In the genomic region with DNA sequence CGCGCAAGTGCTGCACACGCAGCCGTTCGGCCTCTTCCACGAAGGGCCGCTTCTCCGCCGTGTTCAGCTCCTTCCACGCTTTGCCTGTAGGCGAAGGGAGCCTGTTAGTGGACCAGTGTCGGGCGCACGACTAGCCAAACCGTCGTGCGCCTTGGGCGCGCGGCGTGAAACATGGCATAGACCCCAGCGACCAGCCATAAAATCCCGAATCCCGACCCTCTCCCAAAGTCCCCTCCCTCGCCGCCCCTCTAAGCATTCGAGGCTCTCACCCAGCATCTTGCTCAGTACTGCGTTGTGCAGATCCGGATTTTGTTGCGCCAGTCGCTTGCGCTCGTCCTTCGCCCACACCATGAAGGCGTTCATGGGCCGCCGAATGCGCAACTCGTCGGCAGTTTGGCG, we compare ENCODE assay signal across 9 mouse cellular contexts. TPM values are rescaled to one million over a fixed set of nuclear protein-coding genes. Genes with fewer than 3 reads are reported as not detected.
DNase-seq lines count a peak whose midpoint lies in the region; ATAC-seq and TF ChIP-seq lines count a peak whose summit lies in the region.
"Had no signal": no experiment of that assay in that cellular context is flagged by ENCODE, and none has a peak within 500 bp of the region (broad histone marks: within the 10 kb centered on the region; RNA-seq: fewer than 3 reads in every experiment).

No protein-coding gene starts in this region.

- H3K36me3 ChIP-seq in heart, embryonic 13.5 days: no peaks in the 10 kb centered on the region
- no peaks in the 10 kb centered on the region for H3K36me3 ChIP-seq in hindbrain, embryonic 10.5 days
- H3K36me3 ChIP-seq in midbrain, embryonic 12.5 days: no peaks in the 10 kb centered on the region

- ATAC-seq in heart, embryonic 13.5 days (ENCODE audit: extremely low read depth, insufficient number of reproducible peaks, low FRiP score, low TSS enrichment): no peak
- ATAC-seq in midbrain, embryonic 12.5 days (ENCODE audit: low FRiP score, low read depth): no peak

- H3K9ac ChIP-seq in heart, embryonic 13.5 days: peak overlapping the region; percentile 80
- peak overlapping the region; percentile 25; the same call in 1 of the 2 replicates for H3K9ac ChIP-seq in midbrain, embryonic 12.5 days (replicated peaks)

- peak overlapping the region; percentile 60 for H3K4me3 ChIP-seq in heart, embryonic 13.5 days
- no peak overlapping the region for H3K4me3 ChIP-seq in bone marrow, adult 2 months (replicated peaks; ENCODE audit: control insufficient read depth, low read depth, low read length)
- H3K4me3 ChIP-seq in hindbrain, embryonic 10.5 days: peak overlapping the region; percentile 54
- H3K4me3 ChIP-seq in midbrain, embryonic 12.5 days: peak overlapping the region; percentile 40

- TF ChIP-seq POLR2A in bone marrow, adult 2 months (IDR thresholded peaks at IDR 0.05; ENCODE audit: borderline replicate concordance, control insufficient read depth, low read depth, low read length): no peak

- under 1% methylated on average over 41 of the region's 41 CpGs for WGBS in heart, embryonic 13.5 days
- WGBS in bone marrow, adult 2 months: 2% methylated on average over 41 of the region's 41 CpGs
- 2% methylated on average over 41 of the region's 41 CpGs for WGBS in hindbrain, embryonic 10.5 days
- WGBS in midbrain, embryonic 12.5 days: under 1% methylated on average over 41 of the region's 41 CpGs

- peak overlapping the region; percentile 57 for H3K27ac ChIP-seq in heart, embryonic 13.5 days (replicated peaks)
- H3K27ac ChIP-seq in bone marrow, adult 2 months (ENCODE audit: control insufficient read depth, insufficient read depth, low read depth, low read length, poor library complexity): peak overlapping the region; percentile 14; the same call in 1 of the 2 replicates
- peak overlapping the region; percentile 70 for H3K27ac ChIP-seq in hindbrain, embryonic 10.5 days
- H3K27ac ChIP-seq in midbrain, embryonic 12.5 days (replicated peaks): no peak overlapping the region

- peaks cover 80% of the 10 kb centered on the region for H3K27me3 ChIP-seq in heart, embryonic 13.5 days (replicated peaks)
- H3K27me3 ChIP-seq in hindbrain, embryonic 10.5 days (ENCODE audit: insufficient read depth, poor library complexity, severe bottlenecking): peaks cover 78% of the 10 kb centered on the region
- peaks cover 70% of the 10 kb centered on the region for H3K27me3 ChIP-seq in midbrain, embryonic 12.5 days

- H3K9me3 ChIP-seq in heart, embryonic 13.5 days: no peaks in the 10 kb centered on the region
- no peaks in the 10 kb centered on the region for H3K9me3 ChIP-seq in hindbrain, embryonic 10.5 days
- no peaks in the 10 kb centered on the region for H3K9me3 ChIP-seq in midbrain, embryonic 12.5 days

- H3K4me2 ChIP-seq in heart, embryonic 13.5 days: peak overlapping the region; percentile 79
- H3K4me2 ChIP-seq in midbrain, embryonic 12.5 days (replicated peaks): peak overlapping the region; percentile 51

- no peak for TF ChIP-seq CTCF in bone marrow, adult 2 months (IDR thresholded peaks at IDR 0.05; ENCODE audit: control insufficient read depth, insufficient read depth, low read length)

- peaks cover 27% of the 10 kb centered on the region for H3K4me1 ChIP-seq in heart, embryonic 13.5 days
- H3K4me1 ChIP-seq in bone marrow, adult 2 months (ENCODE audit: control insufficient read depth, insufficient read depth, low read length): no peaks in the 10 kb centered on the region
- H3K4me1 ChIP-seq in hindbrain, embryonic 10.5 days (replicated peaks): peaks cover 55% of the 10 kb centered on the region
- H3K4me1 ChIP-seq in midbrain, embryonic 12.5 days: peaks cover 31% of the 10 kb centered on the region

- no peak for DNase-seq in heart, adult 8-10 months (ENCODE audit: low spot score)
- DNase-seq in hindbrain, embryonic 10.5 days (ENCODE audit: low spot score): no peak
- no peak for DNase-seq in cerebellum, postnatal 36 days
- DNase-seq in gastrocnemius, adult 8-10 months (ENCODE audit: low spot score in 2 of 2): no peak
- no peak for DNase-seq in gastrocnemius, postnatal 25 days

RNA-seq across cellular contexts. Expression of a gene that starts 0.5 kb away (rescaled TPM):
- polyA plus RNA-seq in heart, embryonic 13.5 days (2015; fragmentation: Nextera tagmentation; extraction: Ambion mirVana): 34.7 and 36.1 TPM in 2 replicates
- total RNA-seq in heart, adult 8-10 months (2022): 10 to 100 TPM; 21.4 to 53.8 (median 48.1) TPM
- 7.4 and 7.5 TPM in 2 replicates for polyA plus RNA-seq in bone marrow, adult 2 months (2011; ENCODE audit: insufficient read depth, insufficient read length, low replicate concordance, missing spikeins)
- polyA plus RNA-seq in hindbrain, embryonic 10.5 days (2016; fragmentation: Nextera tagmentation; extraction: Ambion mirVana): 21.4 and 21.7 TPM in 2 replicates
- polyA plus RNA-seq in midbrain, embryonic 12.5 days (2016; fragmentation: Nextera tagmentation; extraction: Ambion mirVana): 15.4 and 19.3 TPM in 2 replicates
- total RNA-seq in gastrocnemius, adult 8-10 months (2022): 10 to 100 TPM in 2 of 4 experiments, 1 to 10 TPM in 2; 3.9 to 13.4 (median 7.1) TPM
- 10 to 100 TPM; 10.5 to 12.7 TPM for total RNA-seq in gastrocnemius, postnatal 25 days (2021)
- total RNA-seq: CH12.LX had no signal

RNA-seq across cellular contexts. Expression of a gene that starts 9.2 kb away (rescaled TPM):
- polyA plus RNA-seq in heart, embryonic 13.5 days (2015; fragmentation: Nextera tagmentation; extraction: Ambion mirVana): 15.2 and 17.1 TPM in 2 replicates
- 1 to 10 TPM; 5.3 to 8.0 (median 7.2) TPM for total RNA-seq in heart, adult 8-10 months (2022)
- polyA plus RNA-seq in bone marrow, adult 2 months (2011; ENCODE audit: insufficient read depth, insufficient read length, low replicate concordance, missing spikeins): 20.0 and 20.3 TPM in 2 replicates
- polyA plus RNA-seq in hindbrain, embryonic 10.5 days (2016; fragmentation: Nextera tagmentation; extraction: Ambion mirVana): 14.4 and 17.7 TPM in 2 replicates
- 21.1 and 23.3 TPM in 2 replicates for polyA plus RNA-seq in midbrain, embryonic 12.5 days (2016; fragmentation: Nextera tagmentation; extraction: Ambion mirVana)
- total RNA-seq in gastrocnemius, adult 8-10 months (2022): 1 to 10 TPM; 6.7 to 8.4 (median 7.3) TPM
- 1 to 10 TPM; 6.0 to 7.2 TPM for total RNA-seq in gastrocnemius, postnatal 25 days (2021)

RNA-seq across cellular contexts. Expression of a gene that starts 14.1 kb away (rescaled TPM):
- polyA plus RNA-seq in heart, embryonic 13.5 days (2015; fragmentation: Nextera tagmentation; extraction: Ambion mirVana): 0.27 TPM in 1 of 2 replicates, not detected in the other
- total RNA-seq in heart, adult 8-10 months (2022): not detected
- not detected in 2 replicates for polyA plus RNA-seq in bone marrow, adult 2 months (2011; ENCODE audit: insufficient read depth, insufficient read length, low replicate concordance, missing spikeins)
- not detected in 2 replicates for polyA plus RNA-seq in hindbrain, embryonic 10.5 days (2016; fragmentation: Nextera tagmentation; extraction: Ambion mirVana)
- polyA plus RNA-seq in midbrain, embryonic 12.5 days (2016; fragmentation: Nextera tagmentation; extraction: Ambion mirVana): not detected in 2 replicates
- total RNA-seq in gastrocnemius, adult 8-10 months (2022): not detected
- not detected for total RNA-seq in gastrocnemius, postnatal 25 days (2021)

RNA-seq across cellular contexts. Expression of a gene that starts 22.9 kb away (rescaled TPM):
- 43.5 and 44.2 TPM in 2 replicates for polyA plus RNA-seq in heart, embryonic 13.5 days (2015; fragmentation: Nextera tagmentation; extraction: Ambion mirVana)
- total RNA-seq in heart, adult 8-10 months (2022): 1 to 10 TPM; 3.7 to 8.9 (median 4.9) TPM
- 57.1 and 170 TPM in 2 replicates for polyA plus RNA-seq in bone marrow, adult 2 months (2011; ENCODE audit: insufficient read depth, insufficient read length, low replicate concordance, missing spikeins)
- 69.1 and 79.2 TPM in 2 replicates for polyA plus RNA-seq in hindbrain, embryonic 10.5 days (2016; fragmentation: Nextera tagmentation; extraction: Ambion mirVana)
- polyA plus RNA-seq in midbrain, embryonic 12.5 days (2016; fragmentation: Nextera tagmentation; extraction: Ambion mirVana): 44.9 and 45.3 TPM in 2 replicates
- total RNA-seq in gastrocnemius, adult 8-10 months (2022): 1 to 10 TPM; 1.5 to 5.2 (median 3.6) TPM
- total RNA-seq in gastrocnemius, postnatal 25 days (2021): 1 to 10 TPM; 2.6 to 6.1 TPM

RNA-seq across cellular contexts. Expression of a gene that starts 27.3 kb away (rescaled TPM):
- polyA plus RNA-seq in heart, embryonic 13.5 days (2015; fragmentation: Nextera tagmentation; extraction: Ambion mirVana): not detected in 2 replicates
- not detected for total RNA-seq in heart, adult 8-10 months (2022)
- polyA plus RNA-seq in bone marrow, adult 2 months (2011; ENCODE audit: insufficient read depth, insufficient read length, low replicate concordance, missing spikeins): not detected in 2 replicates
- polyA plus RNA-seq in hindbrain, embryonic 10.5 days (2016; fragmentation: Nextera tagmentation; extraction: Ambion mirVana): not detected in 2 replicates
- not detected in 2 replicates for polyA plus RNA-seq in midbrain, embryonic 12.5 days (2016; fragmentation: Nextera tagmentation; extraction: Ambion mirVana)
- total RNA-seq in gastrocnemius, adult 8-10 months (2022): not detected
- not detected for total RNA-seq in gastrocnemius, postnatal 25 days (2021)
- total RNA-seq: CH12.LX had no signal
